Mouse (Mus musculus) brown adipose tissue, adult 24 weeks (tissue): ENCODE data around the gene Armcx4. TPM values are rescaled to one million over a fixed set of nuclear protein-coding genes. Genes with fewer than 3 reads are reported as not detected.

Source experiments
- H3K27ac ChIP-seq: fragments of 200-500 bp; replicated peaks from 2 replicates; pipeline ENCODE4 v1.5.1; 2012; ENCODE audit warnings: low read depth, mild to moderate bottlenecking, low read length
- H3K4me1 ChIP-seq: fragments of 200-500 bp; 2 replicates; pipeline ENCODE4 v1.6.1; 2012; ENCODE audit warnings: low read length, mixed read lengths; ENCODE audit not compliant: control insufficient read depth, insufficient read depth, insufficient read length
- H3K4me3 ChIP-seq: fragments of 200-500 bp; 2 replicates; pipeline ENCODE4 v1.5.1; 2012; ENCODE audit warnings: low read depth, mild to moderate bottlenecking, low read length, moderate library complexity; ENCODE audit not compliant: insufficient read depth
- polyA plus RNA-seq: library from polyadenylated mRNA; stranded (reverse); fragments of >200 nt; gene quantifications from 2 replicates; pipeline ENCODE4 v1.2.4, GENCODE M21; 2012; ENCODE audit not compliant: missing spikeins, insufficient read depth, insufficient read length

Gene Armcx4
- 0.40 and 0.67 TPM in 2 replicates for polyA plus RNA-seq

- no peak within 1 kb of the TSS for H3K27ac ChIP-seq
- peak within 1 kb of the TSS; percentile 78 for H3K4me3 ChIP-seq
- H3K4me1 ChIP-seq: no peaks in the 10 kb centered on the region; the same call in 1 of the 2 replicates
These were observed at the start of gene Armcx4 for GRCm38 (mm10) chrX:134686267-134686666. Gene Armcx4 (plus strand): TSS chrX:134686519.

GRCm38 (mm10) chrX:134641000-134641760 is 45.1 kb upstream of the Armcx4 start:
- Histone ChIP-seq H3K4me3 (no peak overlapping the region), H3K4me1 (peaks cover 5% of the 10 kb centered on the region; the same call in 1 of the 2 replicates), H3K27ac (peak overlapping the region; percentile 6; the same call in 1 of the 2 replicates)

GRCm38 (mm10) chrX:134646338-134646737 is 40.0 kb upstream of the Armcx4 start:
- H3K4me1 ChIP-seq: no peaks in the 10 kb centered on the region
- no peak overlapping the region for H3K27ac ChIP-seq
- no peak overlapping the region for H3K4me3 ChIP-seq

- Histone ChIP-seq H3K4me1 (no peaks in the 10 kb centered on the region), H3K4me3 (no peak overlapping the region), H3K27ac (no peak overlapping the region)
These were observed 38.9 kb upstream of the Armcx4 start for GRCm38 (mm10) chrX:134647421-134647820.

GRCm38 (mm10) chrX:134648031-134648692 is 38.2 kb upstream of the Armcx4 start:
- H3K4me3 ChIP-seq: no peak overlapping the region
- no peaks in the 10 kb centered on the region for H3K4me1 ChIP-seq
- H3K27ac ChIP-seq: no peak overlapping the region

GRCm38 (mm10) chrX:134652061-134652460 is 34.3 kb upstream of the Armcx4 start:
- no peak overlapping the region for H3K4me3 ChIP-seq
- H3K4me1 ChIP-seq: no peaks in the 10 kb centered on the region

GRCm38 (mm10) chrX:134661586-134661985 is 24.7 kb upstream of the Armcx4 start:
- Histone ChIP-seq H3K4me1 (no peaks in the 10 kb centered on the region), H3K4me3 (no peak overlapping the region), H3K27ac (no peak overlapping the region)

More at GRCm38 (mm10) chrX:134652061-134652460, 34.3 kb upstream of the Armcx4 start:
- no peak overlapping the region for H3K27ac ChIP-seq

- Histone ChIP-seq H3K4me3 (no peak overlapping the region), H3K27ac (no peak overlapping the region)
These were observed 11.3 kb upstream of the Armcx4 start for GRCm38 (mm10) chrX:134675022-134675421.

GRCm38 (mm10) chrX:134675959-134676358 is 10.4 kb upstream of the Armcx4 start:
- Histone ChIP-seq H3K4me1 (no peaks in the 10 kb centered on the region), H3K4me3 (no peak overlapping the region), H3K27ac (no peak overlapping the region)

More at GRCm38 (mm10) chrX:134675022-134675421, 11.3 kb upstream of the Armcx4 start:
- H3K4me1 ChIP-seq: no peaks in the 10 kb centered on the region

- Histone ChIP-seq H3K4me1 (no peaks in the 10 kb centered on the region), H3K27ac (no peak overlapping the region), H3K4me3 (no peak overlapping the region)
These were observed 1.4 kb upstream of the Armcx4 start for GRCm38 (mm10) chrX:134684936-134685335.

- peak overlapping the region; percentile 78 for H3K4me3 ChIP-seq
- no peaks in the 10 kb centered on the region; the same call in 1 of the 2 replicates for H3K4me1 ChIP-seq
- no peak overlapping the region for H3K27ac ChIP-seq
These were observed 436 bp downstream of the Armcx4 start for GRCm38 (mm10) chrX:134686739-134687171.

GRCm38 (mm10) chrX:134689676-134690075 is 3.4 kb downstream of the Armcx4 start:
- Histone ChIP-seq H3K27ac (no peak overlapping the region), H3K4me3 (no peak overlapping the region), H3K4me1 (no peaks in the 10 kb centered on the region; the same call in 1 of the 2 replicates)

GRCm38 (mm10) chrX:134690871-134691539 is 4.7 kb downstream of the Armcx4 start:
- Histone ChIP-seq H3K4me1 (no peaks in the 10 kb centered on the region; the same call in 1 of the 2 replicates), H3K4me3 (no peak overlapping the region), H3K27ac (peak overlapping the region; percentile 60)

GRCm38 (mm10) chrX:134691540-134691935 is 5.2 kb downstream of the Armcx4 start:
- Histone ChIP-seq H3K4me1 (no peaks in the 10 kb centered on the region; the same call in 1 of the 2 replicates), H3K4me3 (no peak overlapping the region)

GRCm38 (mm10) chrX:134716863-134717262 is 30.5 kb downstream of the Armcx4 start:
- Histone ChIP-seq H3K27ac (no peak overlapping the region), H3K4me1 (no peaks in the 10 kb centered on the region), H3K4me3 (no peak overlapping the region)

More at GRCm38 (mm10) chrX:134691540-134691935, 5.2 kb downstream of the Armcx4 start:
- H3K27ac ChIP-seq: peak overlapping the region; percentile 60
